Mouse (Mus musculus) megakaryocyte-erythroid progenitor cell, adult 5 weeks (primary cell): ENCODE results near the gene Bco2. TPM values are rescaled to one million over a fixed set of nuclear protein-coding genes. Genes with fewer than 3 reads are reported as not detected.

Source experiments
- polyA plus RNA-seq: library from polyadenylated mRNA; stranded (reverse); fragments of >175 nt; gene quantifications from 2 replicates; pipeline ENCODE4 v1.2.3, GENCODE M21; 2012

The Bco2 gene
- polyA plus RNA-seq, result 0.08 TPM in 1 of 2 replicates, not detected in the other

DNA sequence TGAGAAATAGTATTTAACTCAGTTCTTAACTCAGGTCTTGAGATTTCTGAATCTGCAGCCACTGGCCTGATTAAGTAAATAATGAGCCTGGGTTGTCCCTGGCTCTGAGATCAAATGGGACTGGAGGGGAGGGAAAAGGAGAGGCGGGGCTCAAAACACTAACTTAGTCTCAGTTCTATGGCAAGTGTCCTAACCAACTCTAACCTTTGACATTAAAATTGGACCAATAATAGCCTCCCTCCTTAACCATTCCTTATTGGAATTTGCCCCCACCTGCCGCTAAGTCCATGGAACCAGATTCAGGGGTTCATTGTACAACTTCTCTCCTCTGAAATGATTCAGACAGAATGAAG, at the start of gene Bco2:
Gene Bco2 (minus strand): TSS at position 88 of the 353 bp plus-strand sequence.

DNA sequence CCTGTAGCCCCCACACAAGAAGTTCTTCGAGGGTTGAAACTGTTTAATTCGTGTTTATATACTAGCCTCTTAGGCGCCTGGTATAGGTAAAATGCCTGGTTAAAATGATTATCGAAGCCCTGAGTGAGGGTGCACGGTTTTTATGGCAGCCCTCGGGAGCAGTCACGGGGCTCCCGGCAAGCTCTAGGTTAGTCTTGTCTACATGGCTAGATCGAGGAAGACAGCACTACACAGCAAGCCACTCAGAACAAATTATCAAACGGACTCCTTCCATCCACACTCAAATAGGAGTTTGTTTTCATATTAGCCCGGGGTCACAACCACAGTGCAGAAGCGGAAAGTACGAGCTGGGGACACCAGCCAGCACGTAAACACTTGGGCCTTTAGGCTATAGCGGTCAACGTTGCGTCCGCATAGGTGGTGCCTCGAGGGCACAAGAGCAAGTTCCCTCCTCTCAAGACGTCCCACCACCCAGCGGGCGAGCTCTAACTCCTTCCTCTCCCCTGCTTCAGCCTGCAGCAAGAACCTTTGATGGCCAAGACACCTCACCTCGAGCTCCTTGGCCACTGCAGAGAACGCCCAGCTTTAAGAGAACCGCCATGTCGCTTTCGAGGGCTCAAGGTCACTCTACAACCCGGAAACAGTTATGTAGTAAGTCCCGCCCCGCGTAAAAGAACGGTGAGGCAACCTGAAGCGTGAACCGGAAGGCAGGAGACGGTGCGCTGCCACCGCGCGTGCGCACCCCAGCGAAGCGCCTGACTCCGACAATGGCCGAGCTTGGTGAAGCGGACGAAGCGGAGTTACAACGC, 48.4 kb upstream of the Bco2 start, which contains the start of the genes Sdhd and Timm8b:
Gene Sdhd (minus strand): TSS at position 624 of the 809 bp plus-strand sequence.
Gene Timm8b (plus strand): TSS at position 722 of the 809 bp plus-strand sequence.

DNA sequence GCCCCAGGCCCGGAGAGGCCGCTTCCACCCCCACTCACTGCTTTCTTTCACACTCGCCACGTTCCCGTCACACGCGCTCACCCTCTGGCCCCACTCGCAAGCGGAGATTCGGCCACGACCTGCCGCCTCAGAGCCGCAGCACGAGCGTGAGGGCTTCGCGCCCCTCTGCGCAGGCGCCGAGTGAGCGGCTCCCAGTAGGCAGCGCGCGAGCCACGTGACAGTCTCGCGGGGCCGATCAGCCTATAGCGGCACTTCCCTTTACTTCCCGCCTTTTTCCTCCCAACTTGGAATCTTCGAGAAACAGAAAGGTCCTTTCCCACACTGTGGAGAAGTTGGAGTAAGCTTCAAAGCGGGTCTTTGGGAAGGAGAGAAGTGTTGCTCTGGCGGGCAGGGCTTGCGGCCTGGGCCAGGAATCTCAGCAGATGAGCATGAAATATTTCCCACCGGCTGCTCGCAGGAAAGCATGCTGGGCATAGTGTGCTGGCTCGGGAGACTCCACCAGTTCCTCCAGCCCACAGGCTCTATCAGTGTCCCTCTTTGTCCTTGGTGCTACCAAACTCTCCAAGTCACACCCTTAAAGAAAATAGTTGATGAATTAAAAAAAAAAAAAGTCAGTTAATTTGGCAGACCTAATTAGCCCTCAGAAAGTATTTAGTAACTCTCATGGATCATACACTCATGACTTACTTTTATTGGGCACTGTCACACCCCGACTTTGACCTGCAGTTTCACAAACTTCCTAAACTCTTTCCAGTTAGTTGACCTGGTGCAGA, 6.3 kb upstream of the Bco2 start, which contains the start of gene Tex12:
Gene Tex12 (minus strand): TSS at position 181 of the 773 bp plus-strand sequence.

DNA sequence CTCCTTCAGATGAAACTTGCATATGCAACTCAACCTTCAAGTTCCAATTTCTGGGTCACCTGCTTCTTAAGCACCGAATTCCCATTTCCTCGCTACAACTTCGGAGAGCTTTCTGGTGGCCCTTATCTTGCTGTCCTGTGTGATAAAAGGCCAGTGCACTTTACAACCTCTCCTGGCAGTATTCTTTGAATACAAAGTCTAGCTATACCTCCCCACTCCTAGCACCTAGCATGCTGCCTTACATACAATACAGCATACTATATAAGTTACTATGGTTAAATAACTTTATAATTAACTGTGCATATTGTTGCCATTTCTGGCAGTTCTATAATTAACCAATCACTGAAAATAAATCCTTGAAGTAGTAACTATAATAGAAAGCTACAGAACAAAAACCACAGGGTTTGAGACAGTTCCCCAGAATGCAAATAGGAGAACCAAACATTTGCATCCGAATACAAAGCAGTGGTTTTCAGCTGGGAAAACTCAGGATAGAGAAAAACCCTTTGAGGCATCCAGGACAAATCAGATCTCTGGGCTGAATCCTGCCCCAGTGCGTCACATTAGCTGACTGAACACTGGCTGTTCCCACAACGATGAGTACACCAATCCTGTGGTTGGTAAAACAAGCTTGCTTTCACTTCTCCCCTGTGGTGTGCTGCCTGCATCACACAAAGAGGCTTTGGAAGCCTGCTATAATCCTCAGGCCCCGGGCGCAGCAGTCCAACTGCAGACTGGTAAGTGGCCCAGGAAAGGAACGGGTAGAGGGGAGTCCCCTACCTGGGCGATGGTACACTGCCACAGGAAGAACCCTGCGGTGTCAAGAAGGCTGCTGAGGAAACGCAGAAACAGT, 514 bp downstream of the Bco2 start, which contains the start of gene Il18:
Gene Il18 (plus strand): TSS at position 587 of the 853 bp plus-strand sequence.

DNA sequence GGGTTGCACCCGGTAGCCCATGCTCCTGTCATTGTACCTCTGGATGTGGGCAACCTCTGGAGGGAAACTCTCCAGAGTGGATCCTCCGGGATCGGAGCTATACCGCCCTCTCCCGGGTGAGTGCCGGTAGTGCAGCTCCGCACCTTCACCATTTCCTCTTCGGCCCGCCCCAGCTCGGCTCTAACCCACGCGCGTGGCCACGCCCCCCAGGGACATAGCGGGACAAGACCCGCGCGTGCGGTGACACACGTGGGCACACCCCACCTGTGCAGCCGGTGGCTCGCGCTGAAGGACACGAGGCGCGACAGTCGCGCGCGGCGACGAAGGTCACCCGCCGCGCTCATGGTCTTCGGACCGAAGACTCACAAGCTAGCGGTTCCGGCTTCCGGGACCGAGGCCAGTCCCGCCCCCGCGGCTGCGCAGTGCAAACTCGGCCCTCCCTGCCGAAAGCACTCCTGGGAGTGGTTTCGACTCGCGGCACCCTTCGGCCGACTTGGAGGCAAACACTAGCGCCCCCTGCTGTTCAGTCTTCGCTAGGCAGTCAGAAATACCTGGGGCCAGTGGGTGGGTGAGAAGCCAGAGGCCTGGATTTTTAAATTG, 26.6 kb downstream of the Bco2 start, which contains the start of gene Pts:
Gene Pts (minus strand): TSS at position 432 of the 600 bp plus-strand sequence.

DNA sequence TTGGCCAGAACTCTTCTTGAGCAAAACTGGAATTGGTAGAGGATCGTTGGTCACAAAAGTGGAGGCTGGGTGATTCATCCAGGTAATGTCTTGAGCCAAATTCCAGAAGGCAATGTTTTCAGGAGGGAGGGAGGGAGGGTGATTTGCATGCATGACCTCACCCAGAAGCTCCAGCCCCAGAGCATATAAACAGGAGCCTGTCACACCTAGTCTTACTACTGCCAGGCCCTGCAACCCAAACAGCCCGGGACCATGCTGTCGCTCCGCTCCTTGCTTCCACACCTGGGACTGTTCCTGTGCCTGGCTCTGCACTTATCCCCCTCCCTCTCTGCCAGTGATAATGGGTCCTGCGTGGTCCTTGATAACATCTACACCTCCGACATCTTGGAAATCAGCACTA, 60.7 kb downstream of the Bco2 start, which contains the start of gene Plet1:
Gene Plet1 (plus strand): TSS at position 215 of the 400 bp plus-strand sequence.

Other genes with a start within 250 kb of the Bco2 start
- 37.4 and 37.8 TPM in 2 replicates for gene Rpl10-ps3, start 210.2 kb downstream of the Bco2 start, polyA plus RNA-seq
- 0.05 TPM in 1 of 2 replicates, not detected in the other for gene Plet1, start 60.7 kb downstream of the Bco2 start, polyA plus RNA-seq
- 23.9 and 30.3 TPM in 2 replicates for gene Pts, start 26.5 kb downstream of the Bco2 start, polyA plus RNA-seq
- 0.87 and 1.6 TPM in 2 replicates for gene Il18, start 354 bp downstream of the Bco2 start, polyA plus RNA-seq
- not detected in 2 replicates for gene Tex12, start 6.1 kb upstream of the Bco2 start, polyA plus RNA-seq
- gene Sdhd, start 48.6 kb upstream of the Bco2 start, polyA plus RNA-seq, result 26.9 and 31.4 TPM in 2 replicates
- gene Timm8b, start 48.7 kb upstream of the Bco2 start, polyA plus RNA-seq, result 7.9 and 8.8 TPM in 2 replicates
- 0.15 and 0.36 TPM in 2 replicates for gene Pih1d2, start 62.1 kb upstream of the Bco2 start, polyA plus RNA-seq
- 12.1 and 18.1 TPM in 2 replicates for gene Nkapd1, start 62.3 kb upstream of the Bco2 start, polyA plus RNA-seq
- 27.0 and 32.5 TPM in 2 replicates for gene Dlat, start 104.6 kb upstream of the Bco2 start, polyA plus RNA-seq
- not detected in 2 replicates for gene Dixdc1, start 184.3 kb upstream of the Bco2 start, polyA plus RNA-seq
- gene 2310030G06Rik, start 191.4 kb upstream of the Bco2 start, polyA plus RNA-seq, result 0.10 TPM in 1 of 2 replicates, not detected in the other
- gene Cryab, start 196.1 kb upstream of the Bco2 start, polyA plus RNA-seq, result 0.75 and 0.82 TPM in 2 replicates
- not detected in 2 replicates for gene Hspb2, start 197.2 kb upstream of the Bco2 start, polyA plus RNA-seq
- gene Fdxacb1, start 213.1 kb upstream of the Bco2 start, polyA plus RNA-seq, result 2.3 and 2.9 TPM in 2 replicates
- 14.1 and 16.4 TPM in 2 replicates for gene Alg9, start 219.8 kb upstream of the Bco2 start, polyA plus RNA-seq
- 2.3 and 2.5 TPM in 2 replicates for gene 1110032A03Rik, start 220.3 kb upstream of the Bco2 start, polyA plus RNA-seq